Mouse (Mus musculus) erythroblast, embryonic 14.5 days (primary cell): ENCODE results near the gene Ltf. TPM values are rescaled to one million over a fixed set of nuclear protein-coding genes. Genes with fewer than 3 reads are reported as not detected.
A peak's percentile ranks its signal among the peaks of the same experiment; 100 is the strongest.

Source experiments
- H3K27me3 ChIP-seq: 2 replicates; pipeline ENCODE4 v1.6.1; 2012; ENCODE audit warnings: inconsistent platforms; ENCODE audit not compliant: control insufficient read depth
- H3K36me3 ChIP-seq: 2 replicates; pipeline ENCODE4 v1.6.1; 2012; ENCODE audit warnings: mild to moderate bottlenecking, inconsistent platforms; ENCODE audit not compliant: control insufficient read depth
- H3K4me1 ChIP-seq: 2 replicates; pipeline ENCODE4 v1.6.1; 2012; ENCODE audit warnings: inconsistent platforms; ENCODE audit not compliant: control insufficient read depth
- H3K4me3 ChIP-seq: replicated peaks from 2 replicates; pipeline ENCODE3; 2012; ENCODE audit warnings: moderate library complexity, mild to moderate bottlenecking, inconsistent platforms
- H3K9me3 ChIP-seq: 2 replicates; pipeline ENCODE4 v1.6.1; 2012; ENCODE audit warnings: low read length, inconsistent platforms, mixed read lengths; ENCODE audit not compliant: control insufficient read depth
- GATA1 ChIP-seq: IDR thresholded peaks from 2 replicates; pipeline ENCODE4 v1.6.1; 2012; ENCODE audit warnings: low read length, inconsistent platforms, mixed read lengths
- TAL1 ChIP-seq: IDR thresholded peaks from 3 replicates; pipeline ENCODE4 v1.6.1; 2012; ENCODE audit warnings: low read length, inconsistent platforms, mixed read lengths
- polyA plus RNA-seq: library from polyadenylated mRNA; stranded (reverse); fragments of >175 nt; gene quantifications from 2 replicates; pipeline ENCODE4 v1.2.3, GENCODE M21; 2012

Ltf gene
- polyA plus RNA-seq, 1 experiment: not detected

GRCm38 (mm10) chr9:111011550-111011949 is 7.5 kb upstream of the Ltf start:
- TF ChIP-seq TAL1 (no peak), GATA1 (no peak)
- H3K27me3 ChIP-seq: no peaks in the 10 kb centered on the region

GRCm38 (mm10) chr9:111012041-111012440 is 7.0 kb upstream of the Ltf start:
- no peaks in the 10 kb centered on the region for H3K36me3 ChIP-seq
- no peaks in the 10 kb centered on the region for H3K4me1 ChIP-seq
- TF ChIP-seq TAL1: no peak
- no peak for TF ChIP-seq GATA1
- no peaks in the 10 kb centered on the region for H3K27me3 ChIP-seq
- H3K9me3 ChIP-seq: no peaks in the 10 kb centered on the region
- H3K4me3 ChIP-seq: no peak overlapping the region

More at GRCm38 (mm10) chr9:111011550-111011949, 7.5 kb upstream of the Ltf start:
- no peaks in the 10 kb centered on the region for H3K4me1 ChIP-seq
- no peaks in the 10 kb centered on the region for H3K36me3 ChIP-seq
- H3K4me3 ChIP-seq: no peak overlapping the region
- no peaks in the 10 kb centered on the region for H3K9me3 ChIP-seq

GRCm38 (mm10) chr9:111015658-111016057 is 3.4 kb upstream of the Ltf start:
- H3K9me3 ChIP-seq: no peaks in the 10 kb centered on the region
- peaks cover 3% of the 10 kb centered on the region; the same call in 1 of the 2 replicates for H3K4me1 ChIP-seq
- no peaks in the 10 kb centered on the region for H3K27me3 ChIP-seq
- H3K36me3 ChIP-seq: no peaks in the 10 kb centered on the region
- no peak overlapping the region for H3K4me3 ChIP-seq
- no peak for TF ChIP-seq GATA1
- TF ChIP-seq TAL1: no peak

- no peaks in the 10 kb centered on the region for H3K4me1 ChIP-seq
- no peaks in the 10 kb centered on the region for H3K27me3 ChIP-seq
- H3K9me3 ChIP-seq: no peaks in the 10 kb centered on the region
- H3K4me3 ChIP-seq: no peak overlapping the region
- H3K36me3 ChIP-seq: no peaks in the 10 kb centered on the region
- TF ChIP-seq GATA1 (no peak), TAL1 (no peak)
Measured at GRCm38 (mm10) chr9:111026791-111027190, 7.7 kb downstream of the Ltf start.

GRCm38 (mm10) chr9:111033717-111034116 is 14.6 kb downstream of the Ltf start:
- H3K27me3 ChIP-seq: no peaks in the 10 kb centered on the region
- TF ChIP-seq TAL1: no peak
- TF ChIP-seq GATA1: no peak
- no peaks in the 10 kb centered on the region for H3K9me3 ChIP-seq
- H3K4me3 ChIP-seq: no peak overlapping the region
- H3K4me1 ChIP-seq: no peaks in the 10 kb centered on the region
- H3K36me3 ChIP-seq: no peaks in the 10 kb centered on the region

GRCm38 (mm10) chr9:111039966-111040365 is 20.9 kb downstream of the Ltf start:
- H3K4me3 ChIP-seq: no peak overlapping the region
- TF ChIP-seq TAL1: no peak
- TF ChIP-seq GATA1: no peak
- H3K9me3 ChIP-seq: no peaks in the 10 kb centered on the region
- no peaks in the 10 kb centered on the region for H3K36me3 ChIP-seq
- H3K27me3 ChIP-seq: no peaks in the 10 kb centered on the region
- H3K4me1 ChIP-seq: no peaks in the 10 kb centered on the region

GRCm38 (mm10) chr9:111042266-111042665 is 23.2 kb downstream of the Ltf start:
- TF ChIP-seq GATA1 (no peak), TAL1 (no peak)
- Histone ChIP-seq H3K4me3 (no peak overlapping the region), H3K4me1 (peaks cover under 1% of the 10 kb centered on the region), H3K9me3 (no peaks in the 10 kb centered on the region), H3K27me3 (no peaks in the 10 kb centered on the region), H3K36me3 (no peaks in the 10 kb centered on the region)

- no peak for TF ChIP-seq TAL1
- no peak for TF ChIP-seq GATA1
- H3K36me3 ChIP-seq: no peaks in the 10 kb centered on the region
- peaks cover 4% of the 10 kb centered on the region for H3K4me1 ChIP-seq
- H3K9me3 ChIP-seq: no peaks in the 10 kb centered on the region
- H3K27me3 ChIP-seq: no peaks in the 10 kb centered on the region
- H3K4me3 ChIP-seq: no peak overlapping the region
Measured at GRCm38 (mm10) chr9:111046222-111046621, 27.2 kb downstream of the Ltf start.

- Histone ChIP-seq H3K4me1 (peaks cover 6% of the 10 kb centered on the region), H3K9me3 (no peaks in the 10 kb centered on the region), H3K4me3 (no peak overlapping the region), H3K27me3 (no peaks in the 10 kb centered on the region), H3K36me3 (peaks cover 8% of the 10 kb centered on the region)
- no peak for TF ChIP-seq GATA1
- no peak for TF ChIP-seq TAL1
Measured at GRCm38 (mm10) chr9:111047266-111047665, 28.2 kb downstream of the Ltf start.

- H3K9me3 ChIP-seq: no peaks in the 10 kb centered on the region
- peaks cover 9% of the 10 kb centered on the region for H3K4me1 ChIP-seq
- no peak overlapping the region for H3K4me3 ChIP-seq
- H3K36me3 ChIP-seq: peaks cover 20% of the 10 kb centered on the region
- H3K27me3 ChIP-seq: no peaks in the 10 kb centered on the region
- TF ChIP-seq TAL1 (no peak), GATA1 (no peak)
Measured at GRCm38 (mm10) chr9:111048452-111048851, 29.4 kb downstream of the Ltf start.

- Histone ChIP-seq H3K9me3 (no peaks in the 10 kb centered on the region), H3K36me3 (peaks cover 46% of the 10 kb centered on the region), H3K4me3 (peak overlapping the region; percentile 78), H3K4me1 (peaks cover 60% of the 10 kb centered on the region), H3K27me3 (peaks cover 13% of the 10 kb centered on the region)
- TF ChIP-seq TAL1: no peak
Measured at GRCm38 (mm10) chr9:111054923-111055322, 35.9 kb downstream of the Ltf start.
